Comparison of ENCODE assay signal across 21 mouse cellular contexts in genomic region chr1:38513970-38514633, GRCm38 (mm10).
DNase-seq lines count a peak whose midpoint lies in the region; ATAC-seq and TF ChIP-seq lines count a peak whose summit lies in the region.
"Had no signal": no experiment of that assay in that cellular context is flagged by ENCODE, and none has a peak within 500 bp of the region (broad histone marks: within the 10 kb centered on the region; RNA-seq: fewer than 3 reads in every experiment).

No protein-coding gene starts in this region.

- TF ChIP-seq CTCF in gastrocnemius, adult 2 months (IDR thresholded peaks at IDR 0.05) = no peak

- H3K27me3 ChIP-seq in heart, embryonic 16.5 days (ENCODE audit: control insufficient read depth, insufficient read depth, low read length) = no peaks in the 10 kb centered on the region
- H3K27me3 ChIP-seq in forebrain, embryonic 13.5 days = no peaks in the 10 kb centered on the region
- H3K27me3 ChIP-seq: embryonic facial prominence, embryonic 13.5 days; hindbrain, embryonic 15.5 days; liver, embryonic 13.5 days; midbrain, embryonic 13.5 days had no signal

- DNase-seq in gastrocnemius, adult 2 months = no peak
- no peak for DNase-seq in gastrocnemius, postnatal 36 days
- DNase-seq in heart, adult 8-10 months (ENCODE audit: low spot score) = no peak
- peak; percentile 23 for DNase-seq in retina, postnatal 1 day
- no peak for DNase-seq in retina, embryonic 14.5 days (ENCODE audit: low spot score)
- DNase-seq in ovary, postnatal 14 days (ENCODE audit: low spot score) = no peak
- DNase-seq: adrenal gland, adult 8-10 months; cerebellum, adult 11 months; cerebellum, postnatal 36 days; forebrain, postnatal 0 days; gastrocnemius, postnatal 10 days; kidney, adult 11 months; liver, embryonic 13.5 days; thymus, postnatal 4 days had no signal

- H3K36me3 ChIP-seq in heart, embryonic 16.5 days (ENCODE audit: control insufficient read depth, insufficient read depth) = no peaks in the 10 kb centered on the region
- H3K36me3 ChIP-seq in forebrain, embryonic 13.5 days (ENCODE audit: poor library complexity, severe bottlenecking) = no peaks in the 10 kb centered on the region
- H3K36me3 ChIP-seq: hindbrain, embryonic 15.5 days; liver, embryonic 13.5 days; midbrain, embryonic 13.5 days had no signal

- H3K9ac ChIP-seq in heart, embryonic 16.5 days (ENCODE audit: low read length) = no peak overlapping the region
- no peak overlapping the region for H3K9ac ChIP-seq in forebrain, embryonic 13.5 days
- H3K9ac ChIP-seq: embryonic facial prominence, embryonic 13.5 days; forebrain, postnatal 0 days; hindbrain, embryonic 15.5 days; liver, embryonic 13.5 days; midbrain, embryonic 13.5 days had no signal

- 0 out of 2 replicates have a peak overlapping the region, but pooled peaks have one; percentile 3 for H3K27ac ChIP-seq in gastrocnemius, adult 2 months
- peak overlapping the region; percentile 69 for H3K27ac ChIP-seq in heart, embryonic 16.5 days (ENCODE audit: low read length)
- H3K27ac ChIP-seq in forebrain, embryonic 13.5 days = no peak overlapping the region
- H3K27ac ChIP-seq: embryonic facial prominence, embryonic 13.5 days; kidney, postnatal 0 days; liver, embryonic 13.5 days; midbrain, embryonic 13.5 days had no signal

- no peaks in the 10 kb centered on the region for H3K9me3 ChIP-seq in heart, embryonic 16.5 days (replicated peaks; ENCODE audit: control insufficient read depth, low read length)
- H3K9me3 ChIP-seq in forebrain, embryonic 13.5 days (replicated peaks) = no peaks in the 10 kb centered on the region
- H3K9me3 ChIP-seq: embryonic facial prominence, embryonic 13.5 days; hindbrain, embryonic 15.5 days; liver, embryonic 13.5 days; midbrain, embryonic 13.5 days had no signal

- no peak overlapping the region for H3K4me2 ChIP-seq in heart, embryonic 16.5 days (ENCODE audit: low read depth, low read length)
- H3K4me2 ChIP-seq in forebrain, embryonic 13.5 days = no peak overlapping the region
- H3K4me2 ChIP-seq: embryonic facial prominence, embryonic 13.5 days; hindbrain, embryonic 15.5 days; liver, embryonic 13.5 days; midbrain, embryonic 13.5 days had no signal

- no peak overlapping the region for H3K4me3 ChIP-seq in gastrocnemius, adult 2 months
- H3K4me3 ChIP-seq in heart, embryonic 16.5 days (ENCODE audit: low read length) = no peak overlapping the region
- H3K4me3 ChIP-seq in forebrain, embryonic 13.5 days = no peak overlapping the region
- H3K4me3 ChIP-seq: embryonic facial prominence, embryonic 13.5 days; hindbrain, embryonic 15.5 days; liver, embryonic 13.5 days; midbrain, embryonic 13.5 days; myocyte had no signal

- ATAC-seq in heart, embryonic 16.5 days (replicated peaks; ENCODE audit: extremely low read depth, insufficient read depth, low FRiP score) = no peak
- ATAC-seq in forebrain, embryonic 13.5 days = no peak
- ATAC-seq: forebrain, postnatal 0 days; midbrain, embryonic 13.5 days had no signal

- H3K4me1 ChIP-seq in heart, embryonic 16.5 days (ENCODE audit: control insufficient read depth, insufficient read depth, low read length) = peaks cover 24% of the 10 kb centered on the region
- peaks cover 28% of the 10 kb centered on the region for H3K4me1 ChIP-seq in forebrain, embryonic 13.5 days

- intact Hi-C loops in gastrocnemius, adult 2 months (cut with DNase I) = no loop called here
- intact Hi-C loops in gastrocnemius, postnatal 36 days (cut with DNase I) = no loop called here

- 85% methylated on average over 12 of the region's 12 CpGs for WGBS in heart, embryonic 16.5 days
- 69% methylated on average over 12 of the region's 12 CpGs for WGBS in forebrain, embryonic 13.5 days
